Mouse (Mus musculus): Measurements from ENCODE around the gene Ldlrap1.
"Not testable (repeated sequence)": the region's sequence is repeated elsewhere in the genome, so short reads cannot be mapped to it uniquely, and the experiment has no call there.

Ldlrap1 gene

GRCm38 (mm10) chr4:134767426-134768225 is at the start of gene Ldlrap1:
TSS of gene Ldlrap1 (minus strand) at chr4:134768024.
- peak; percentile 73 to 81 for DNase-seq (ENCODE audit: low spot score in 2 of 2)

- DNase-seq (ENCODE audit: low spot score in 2 of 2): no peak
These were observed 46.4 kb upstream of the Ldlrap1 start for GRCm38 (mm10) chr4:134814229-134814571.

DNA sequence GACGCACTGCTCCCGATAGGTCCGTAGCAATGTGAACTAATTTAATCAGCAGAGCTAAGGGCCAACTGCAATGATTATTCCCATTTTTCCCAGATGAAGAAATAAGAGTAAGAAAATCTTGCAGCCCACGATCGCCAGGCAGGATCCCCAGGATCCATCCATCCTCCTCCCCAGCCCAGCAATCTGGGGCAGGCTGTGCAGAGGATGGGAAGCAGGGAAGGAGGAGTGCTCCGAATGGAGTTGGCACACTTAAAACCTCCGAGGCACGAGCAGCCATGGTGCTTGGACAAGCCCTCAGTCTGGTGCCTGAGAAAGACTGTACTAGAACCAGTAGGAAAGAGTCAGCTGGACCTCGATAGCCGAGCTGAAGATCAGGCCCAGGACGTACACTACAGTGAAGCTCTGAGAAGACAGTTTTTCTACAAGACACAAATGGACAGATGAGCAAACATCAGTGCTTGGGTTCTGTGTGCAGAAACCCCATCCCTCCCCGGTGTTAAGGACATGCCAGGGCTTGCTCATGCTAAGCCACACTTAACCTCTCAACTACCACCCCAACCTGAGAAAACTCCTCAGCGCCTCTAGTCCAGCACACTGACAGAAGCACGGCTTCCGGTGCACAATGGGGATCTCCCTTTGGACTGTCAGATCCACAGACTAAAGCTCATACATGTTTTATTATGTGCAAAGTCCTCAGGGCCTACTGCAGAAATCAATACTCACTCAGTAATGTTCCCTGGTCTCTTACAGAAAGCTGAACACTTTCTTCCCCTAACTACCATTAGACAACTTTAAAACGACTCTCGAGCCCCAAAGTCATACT is 45.8 kb upstream of the Ldlrap1 start:
- DNase-seq (ENCODE audit: low spot score in 2 of 2): no peak

DNA sequence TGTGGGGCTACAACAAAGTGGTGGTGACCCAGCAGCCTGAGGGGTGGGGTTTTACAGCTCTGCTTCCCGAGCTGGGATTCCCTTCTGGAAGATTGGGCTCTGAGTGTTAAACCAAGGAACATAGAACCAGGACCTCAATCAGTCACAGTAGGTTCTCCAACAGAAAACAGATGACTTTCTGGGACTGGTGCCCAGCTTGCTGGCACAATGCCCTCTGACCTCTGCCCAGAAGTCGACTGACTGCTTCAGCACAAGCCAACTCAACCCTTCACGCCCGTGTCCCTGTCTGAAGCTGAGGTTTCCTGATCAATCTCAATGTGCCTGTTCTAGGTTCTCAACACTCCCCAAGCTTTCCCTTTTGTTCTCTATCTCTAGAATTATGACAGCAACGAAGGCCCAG is 36.9 kb upstream of the Ldlrap1 start:
- DNase-seq (ENCODE audit: low spot score in 2 of 2): peak; percentile 26 to 83

GRCm38 (mm10) chr4:134802765-134803164 is 34.9 kb upstream of the Ldlrap1 start:
- no peak for DNase-seq (ENCODE audit: low spot score in 2 of 2)

GRCm38 (mm10) chr4:134802155-134802554 is 34.3 kb upstream of the Ldlrap1 start:
- no peak for DNase-seq (ENCODE audit: low spot score in 2 of 2)

- no peak for DNase-seq (ENCODE audit: low spot score in 2 of 2)
These were observed 32.9 kb upstream of the Ldlrap1 start for GRCm38 (mm10) chr4:134800693-134801092.

DNA sequence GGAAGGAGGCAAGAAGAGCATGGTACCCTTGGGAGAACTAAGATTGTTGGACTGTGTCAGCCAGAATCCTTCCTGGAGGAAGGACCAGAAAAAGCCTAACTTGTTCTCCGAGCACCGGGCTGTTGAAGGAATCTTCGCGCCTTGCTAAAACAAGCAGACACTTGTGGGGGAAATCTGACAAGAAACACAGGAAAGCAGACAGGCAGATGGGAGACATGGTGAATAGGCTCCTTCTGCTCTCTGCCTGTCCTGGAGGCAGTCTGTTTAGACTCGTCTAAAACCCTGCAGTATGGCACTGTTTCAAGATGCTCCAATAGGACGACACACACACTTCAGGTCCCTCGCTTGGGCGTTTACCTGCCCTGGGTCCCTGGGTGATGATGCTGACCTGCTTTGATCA is 32.3 kb upstream of the Ldlrap1 start:
- no peak for DNase-seq (ENCODE audit: low spot score in 2 of 2)

DNA sequence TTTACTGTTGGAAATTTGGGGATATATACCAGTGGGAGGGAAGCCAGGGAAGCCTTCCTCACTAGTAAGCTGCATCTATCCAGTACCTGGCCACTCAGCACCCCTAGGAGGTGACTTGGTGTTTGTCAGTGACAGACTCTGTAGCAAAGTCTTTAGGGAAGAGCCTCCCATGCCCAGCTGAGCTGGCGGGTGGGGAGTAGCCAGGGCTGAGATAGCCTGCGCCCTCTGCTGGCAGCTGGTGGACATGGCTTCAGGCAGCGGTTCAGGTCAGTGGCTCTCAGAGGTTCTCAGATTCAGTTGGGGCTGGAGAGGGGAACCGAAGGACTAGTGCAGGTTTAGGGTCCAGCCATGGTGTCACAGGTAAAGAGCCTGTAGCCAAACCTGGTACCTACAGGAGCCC is 31.4 kb upstream of the Ldlrap1 start:
- peak; percentile 51 to 65 for DNase-seq (ENCODE audit: low spot score in 2 of 2)

DNA sequence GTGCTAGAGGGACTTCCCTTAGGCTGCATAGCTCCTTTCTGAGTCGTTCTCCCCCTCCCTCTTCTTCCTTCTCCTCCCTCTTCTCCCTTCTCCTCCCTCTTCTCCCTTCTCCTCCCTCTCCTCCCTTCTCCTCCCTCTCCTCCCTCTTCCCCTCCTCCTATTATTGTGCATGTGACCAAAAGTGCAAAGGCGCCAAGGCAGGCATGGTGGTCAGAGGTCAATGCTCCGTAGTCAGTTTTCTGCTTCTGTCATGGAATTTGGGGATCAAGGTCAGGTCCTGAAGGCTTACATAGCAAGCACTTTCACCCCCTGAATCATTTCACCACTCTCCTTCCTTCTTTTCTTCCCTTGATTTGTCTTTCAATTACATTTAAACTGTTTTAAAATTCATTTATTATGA is 31.0 kb upstream of the Ldlrap1 start:
- no peak for DNase-seq (ENCODE audit: low spot score in 2 of 2)

- no peak for DNase-seq (ENCODE audit: low spot score in 2 of 2)
These were observed 29.8 kb upstream of the Ldlrap1 start for GRCm38 (mm10) chr4:134797621-134798020.

DNA sequence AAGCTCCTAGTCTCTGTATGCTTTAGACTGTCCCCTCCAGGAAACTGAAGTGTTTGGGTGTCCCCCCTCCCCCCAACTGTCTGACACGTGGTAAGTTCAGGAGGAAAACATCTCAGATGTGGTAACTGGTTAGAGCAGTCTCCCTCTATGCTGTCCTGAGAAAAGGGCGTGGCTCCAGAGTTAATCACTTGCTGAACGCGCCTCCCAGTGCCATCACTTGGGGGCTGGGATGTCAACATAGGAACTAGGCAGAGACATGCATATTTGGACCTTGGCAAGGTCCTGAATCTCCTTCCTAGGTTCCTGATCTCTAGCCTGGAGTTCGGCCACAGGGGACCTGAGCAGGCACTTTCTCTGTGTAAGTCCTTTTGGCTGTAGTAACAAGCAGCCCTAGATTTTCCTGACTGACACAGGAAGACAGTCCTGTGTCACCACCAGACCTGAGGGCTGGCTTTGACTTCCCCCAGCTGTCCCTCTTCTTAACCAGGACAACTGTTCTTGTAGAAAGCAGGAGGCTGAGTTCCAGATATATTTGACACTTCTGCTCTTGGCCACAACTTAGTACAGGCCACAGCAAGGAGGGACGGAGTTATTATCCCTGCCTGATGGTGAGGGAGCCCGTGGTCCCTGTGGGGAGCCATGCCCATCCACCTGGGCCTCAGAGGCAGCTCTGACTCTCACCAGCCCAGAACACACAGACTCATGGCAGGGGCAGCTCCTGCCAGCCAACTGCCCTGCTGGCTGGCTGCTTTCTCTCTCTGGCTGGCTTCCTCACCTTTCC is 28.9 kb upstream of the Ldlrap1 start:
- DNase-seq (ENCODE audit: low spot score in 2 of 2): no peak

- DNase-seq (ENCODE audit: low spot score in 2 of 2): no peak
These were observed 28.1 kb upstream of the Ldlrap1 start for GRCm38 (mm10) chr4:134795819-134796485.

DNA sequence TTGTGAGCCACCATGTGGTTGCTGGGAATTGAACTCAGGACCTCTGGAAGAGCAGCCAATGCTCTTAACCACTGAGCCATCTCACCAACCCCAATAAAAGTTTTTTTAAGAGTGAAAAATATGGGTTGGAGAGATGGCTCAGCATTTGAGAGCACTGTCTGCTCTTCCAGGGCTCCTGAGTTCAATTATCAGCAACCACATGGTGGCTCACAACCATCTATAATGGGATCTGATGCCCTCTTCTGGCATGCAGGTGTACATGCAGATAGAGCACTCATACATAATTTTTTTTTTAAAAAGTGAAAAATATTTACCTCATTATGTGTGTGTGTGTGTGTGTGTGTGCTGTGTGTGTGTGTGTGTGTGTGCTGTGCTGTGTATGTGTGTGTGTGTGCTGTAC is 27.1 kb upstream of the Ldlrap1 start:
- DNase-seq (ENCODE audit: low spot score in 2 of 2): not testable (repeated sequence)

- DNase-seq (ENCODE audit: low spot score in 2 of 2): peak in 1 of 2 experiments; percentile 54
These were observed 25.6 kb upstream of the Ldlrap1 start for GRCm38 (mm10) chr4:134793213-134793956.

GRCm38 (mm10) chr4:134791731-134792130 is 23.9 kb upstream of the Ldlrap1 start:
- DNase-seq (ENCODE audit: low spot score in 2 of 2): no peak

DNA sequence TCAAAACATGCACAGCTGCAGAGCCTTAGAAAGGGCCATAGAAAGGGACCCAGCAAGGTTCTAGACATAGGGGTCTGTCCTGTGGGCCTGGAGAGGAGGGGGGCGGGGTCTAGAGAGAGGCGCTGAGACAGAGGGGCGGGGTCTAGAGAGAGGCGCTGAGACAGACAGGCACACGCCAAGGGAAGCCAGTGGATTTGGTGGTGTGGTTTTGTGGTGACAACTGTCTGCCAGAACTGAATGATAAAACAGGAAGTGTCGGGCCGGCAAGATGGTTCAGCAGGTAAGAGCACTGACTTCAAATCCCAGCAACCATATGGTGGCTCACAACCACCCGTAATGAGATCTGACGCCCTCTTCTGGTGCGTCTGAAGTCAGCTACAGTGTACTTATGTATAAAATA is 19.1 kb upstream of the Ldlrap1 start:
- DNase-seq (ENCODE audit: low spot score in 2 of 2): no peak

DNA sequence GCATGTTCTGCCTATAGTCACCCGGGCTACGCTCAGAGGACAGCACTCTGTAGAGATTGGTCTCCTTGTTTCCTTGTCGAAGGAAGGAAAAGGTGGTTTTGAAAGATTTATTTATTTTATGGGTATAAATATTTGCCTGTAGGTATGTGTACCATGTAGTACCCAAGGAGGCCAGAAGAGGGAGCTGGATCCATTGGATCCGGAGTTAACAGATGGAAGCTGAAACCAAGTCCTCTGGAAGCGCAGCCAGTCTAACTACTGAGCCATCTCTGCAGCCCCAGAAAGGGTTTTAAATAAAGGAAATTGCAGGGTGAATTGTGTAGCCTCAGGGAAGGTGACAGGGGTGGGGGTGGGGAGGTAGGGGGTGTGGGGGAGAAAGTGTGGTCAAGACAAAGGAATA is 16.9 kb upstream of the Ldlrap1 start:
- DNase-seq (ENCODE audit: low spot score in 2 of 2): no peak

- no peak for DNase-seq (ENCODE audit: low spot score in 2 of 2)
These were observed 11.5 kb upstream of the Ldlrap1 start for GRCm38 (mm10) chr4:134779136-134779934.

DNA sequence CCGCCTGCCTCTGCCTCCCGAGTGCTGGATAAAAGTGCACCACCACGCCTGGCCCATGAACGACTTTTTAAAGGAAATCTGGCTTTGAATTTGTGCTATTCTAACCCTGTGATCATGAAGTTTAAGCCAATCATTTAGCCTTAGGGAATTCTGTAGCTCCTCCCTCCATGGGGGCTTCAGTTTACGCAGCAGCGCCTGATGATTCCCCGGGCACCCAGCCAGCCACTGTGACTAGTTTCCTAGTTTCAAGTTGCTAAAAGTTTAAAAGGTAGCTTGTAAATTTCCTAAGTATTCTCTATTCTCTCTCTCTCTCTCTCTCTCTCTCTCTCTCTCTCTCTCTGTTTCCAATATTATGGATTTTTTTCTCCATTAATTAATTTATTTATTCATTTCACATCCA is 8.4 kb upstream of the Ldlrap1 start:
- DNase-seq (ENCODE audit: low spot score in 2 of 2): no peak
